Mouse (Mus musculus): Measurements from ENCODE around the gene Gsta4.

DNA sequence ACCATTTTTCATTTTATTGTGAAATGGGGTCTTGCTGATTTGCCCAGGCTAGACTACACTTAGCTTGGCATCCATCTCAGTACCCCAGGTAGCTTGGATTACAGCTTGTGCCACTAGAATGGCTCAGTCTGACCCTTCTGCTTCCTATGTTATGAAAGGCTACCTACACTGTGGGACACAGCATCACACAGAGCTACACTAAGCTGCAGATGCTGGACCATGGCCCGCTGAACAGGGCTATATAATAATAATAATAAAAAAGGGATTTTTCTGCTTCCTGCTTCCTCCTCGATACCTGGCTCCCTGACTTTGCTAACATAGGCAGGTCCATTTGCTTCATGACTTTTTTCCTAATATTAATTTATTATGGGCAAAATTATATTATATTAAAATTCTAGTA lies 41.8 kb downstream of the Gsta4 start:
- no peak for TF ChIP-seq CTCF (IDR thresholded peaks at IDR 0.05)
- TF ChIP-seq EP300 (IDR thresholded peaks at IDR 0.05), result no peak
